Mouse (Mus musculus) heart, postnatal 4 days (tissue): ENCODE measurements around the gene Pclo. TPM values are rescaled to one million over a fixed set of nuclear protein-coding genes. Genes with fewer than 3 reads are reported as not detected.
"Not testable (repeated sequence)": the region's sequence is repeated elsewhere in the genome, so short reads cannot be mapped to it uniquely, and the experiment has no call there.

ENCODE experiments used
- DNase-seq: peaks from one replicate; pipeline ENCODE4 v3.0.0; 2021
- total RNA-seq, 2 experiments: library from RNA; stranded (reverse); gene quantifications; 2 replicates each; pipeline ENCODE4 v1.2.3; 2021

Gene Pclo
- total RNA-seq, 2 experiments from 2014 or later, result 0.29 to 0.47 TPM

DNA sequence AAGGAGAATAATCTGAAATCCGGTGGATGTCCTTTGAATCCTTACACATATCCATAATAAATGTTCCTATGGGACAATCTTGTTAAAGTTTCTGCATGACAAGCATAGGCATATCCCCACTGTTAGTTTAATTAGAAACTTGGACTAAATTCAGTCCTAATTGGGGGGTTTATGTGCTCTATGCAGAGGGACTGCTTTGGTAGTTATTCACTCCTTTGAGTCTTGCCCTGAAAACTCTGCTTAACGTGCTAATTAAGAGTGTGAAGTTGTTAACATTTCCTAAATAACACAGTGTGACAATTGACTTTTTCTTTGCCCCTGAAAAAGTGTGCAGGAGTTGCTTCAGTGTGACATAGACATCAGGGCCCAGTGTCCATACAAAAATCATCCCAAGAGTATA lies 177.3 kb downstream of the Pclo start:
- no peak for DNase-seq

DNA sequence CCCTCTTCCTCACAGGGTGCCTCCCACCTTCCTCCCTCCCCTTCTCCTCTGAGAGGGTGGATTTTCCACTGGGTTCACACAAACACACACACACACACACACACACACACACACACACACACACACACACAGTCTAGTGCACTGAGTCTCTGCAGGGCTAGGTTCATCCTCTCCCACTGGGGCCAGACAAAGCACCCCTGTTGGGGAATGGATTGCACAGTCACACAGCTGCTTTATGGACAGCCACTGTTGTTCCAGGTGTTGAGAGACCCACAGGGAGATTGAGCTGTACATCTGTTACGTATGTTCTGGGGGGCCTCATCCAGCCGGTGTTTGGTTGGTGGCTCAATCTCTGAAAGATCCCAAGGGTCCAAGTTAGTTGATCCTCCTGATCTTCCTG lies 182.0 kb downstream of the Pclo start:
- DNase-seq, result no peak

- DNase-seq, result no peak
These were observed 186.2 kb downstream of the Pclo start for GRCm38 (mm10) chr5:14700900-14701299.

- DNase-seq, result no peak
These were observed 190.7 kb downstream of the Pclo start for GRCm38 (mm10) chr5:14705423-14705822.

- no peak for DNase-seq
These were observed 192.6 kb downstream of the Pclo start for GRCm38 (mm10) chr5:14707311-14707710.

- DNase-seq, result no peak
These were observed 208.9 kb downstream of the Pclo start for GRCm38 (mm10) chr5:14723576-14723975.

- no peak for DNase-seq
These were observed 214.0 kb downstream of the Pclo start for GRCm38 (mm10) chr5:14728676-14729253.

DNA sequence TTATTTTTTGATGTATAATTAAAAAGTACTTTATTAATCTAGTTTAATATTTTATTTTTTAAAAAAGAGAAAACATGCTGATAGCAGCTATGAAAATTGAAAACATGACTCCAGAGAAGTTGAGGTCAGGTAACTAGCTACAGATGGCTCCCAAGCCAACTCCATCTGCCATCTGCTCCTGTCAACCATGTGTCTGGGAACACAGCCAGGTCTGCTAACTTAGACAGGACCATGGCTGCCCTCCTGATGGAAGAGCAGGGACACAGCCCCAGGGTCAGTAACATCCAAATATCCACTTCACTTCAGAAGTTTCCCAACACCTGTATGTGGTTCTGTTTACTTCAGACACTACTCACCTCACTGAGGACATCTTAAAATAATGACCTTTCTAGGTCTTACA lies 236.2 kb downstream of the Pclo start:
- DNase-seq, result no peak

DNA sequence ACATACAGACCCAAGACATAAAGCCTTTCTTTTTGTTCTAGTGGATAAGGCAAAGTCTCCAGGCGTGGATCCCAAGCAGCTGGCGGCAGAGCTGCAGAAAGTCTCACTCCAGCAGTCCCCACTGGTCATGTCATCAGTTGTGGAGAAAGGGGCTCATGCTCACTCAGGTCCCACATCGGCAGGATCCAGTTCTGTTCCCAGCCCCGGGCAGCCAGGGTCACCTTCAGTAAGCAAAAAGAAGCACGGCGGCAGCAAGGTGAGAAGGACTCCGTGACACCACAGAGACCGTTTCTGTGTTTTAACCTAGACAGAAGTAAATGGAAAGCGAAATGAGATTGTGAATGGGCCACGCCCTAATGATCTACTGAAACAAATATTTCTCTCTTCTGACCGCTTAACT lies 252.0 kb downstream of the Pclo start:
- no peak for DNase-seq

DNA sequence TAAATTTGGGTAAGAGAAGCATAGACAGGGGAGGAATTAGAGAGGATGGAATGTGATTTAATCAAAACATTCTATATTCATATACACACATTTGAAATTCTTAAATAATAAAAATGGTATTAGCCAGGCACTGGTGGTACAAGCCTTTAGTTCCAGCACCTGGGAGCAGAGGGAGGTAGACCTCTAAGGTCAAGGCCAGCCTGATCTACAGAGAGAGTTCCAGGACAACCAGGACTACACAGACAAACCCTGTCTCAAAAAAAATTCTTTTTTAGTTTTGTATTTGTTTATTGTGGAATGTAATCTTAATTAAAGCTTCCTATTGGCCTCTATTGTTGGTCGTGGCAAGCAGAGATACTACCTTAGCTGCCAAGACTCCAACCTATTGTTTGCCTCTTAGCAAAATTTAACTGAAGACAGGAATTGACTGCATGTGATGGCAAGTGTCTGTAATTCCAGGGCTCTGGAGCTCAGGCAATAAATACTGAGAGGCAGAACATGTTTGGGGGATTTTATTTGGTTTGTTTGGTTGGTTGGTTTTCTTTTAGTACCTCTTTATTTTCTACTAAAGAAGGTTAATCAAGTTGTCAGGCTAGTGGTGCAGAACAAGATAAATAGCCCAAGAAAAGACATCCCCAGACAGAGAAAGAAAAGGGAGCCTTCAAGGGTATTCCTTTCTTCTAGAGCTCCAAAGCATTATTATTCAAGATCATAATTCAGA lies 267.8 kb downstream of the Pclo start:
- no peak for DNase-seq

GRCm38 (mm10) chr5:14793891-14794290 lies 279.2 kb downstream of the Pclo start:
- DNase-seq, result no peak

GRCm38 (mm10) chr5:14807136-14807535 lies 292.4 kb downstream of the Pclo start:
- peak; percentile 47 for DNase-seq

- no peak for DNase-seq
These were observed 318.6 kb downstream of the Pclo start for GRCm38 (mm10) chr5:14833165-14833860.

GRCm38 (mm10) chr5:14834155-14834991 lies 319.7 kb downstream of the Pclo start:
- DNase-seq, result no peak

DNA sequence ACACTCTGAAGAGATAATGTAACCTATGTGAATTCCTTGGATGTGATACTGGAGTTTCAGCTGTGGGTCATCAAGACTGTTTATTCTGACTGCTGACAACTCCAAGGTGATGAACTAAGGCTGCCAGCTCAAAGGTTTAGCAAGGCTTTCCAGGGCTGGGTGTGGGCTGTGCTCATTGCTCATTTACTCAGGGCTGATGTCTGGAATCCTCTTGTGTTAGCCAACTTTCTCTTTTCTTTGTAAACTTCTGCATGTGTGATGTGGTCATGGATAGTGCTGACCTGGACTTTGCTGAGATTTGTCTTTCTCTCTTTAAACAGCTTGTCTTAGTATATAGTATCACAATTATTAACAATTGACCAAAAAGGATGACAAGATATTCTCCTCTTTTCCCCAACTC lies 338.9 kb downstream of the Pclo start:
- no peak for DNase-seq

GRCm38 (mm10) chr5:14885291-14885690 lies 370.6 kb downstream of the Pclo start:
- DNase-seq, result not testable (repeated sequence)

DNA sequence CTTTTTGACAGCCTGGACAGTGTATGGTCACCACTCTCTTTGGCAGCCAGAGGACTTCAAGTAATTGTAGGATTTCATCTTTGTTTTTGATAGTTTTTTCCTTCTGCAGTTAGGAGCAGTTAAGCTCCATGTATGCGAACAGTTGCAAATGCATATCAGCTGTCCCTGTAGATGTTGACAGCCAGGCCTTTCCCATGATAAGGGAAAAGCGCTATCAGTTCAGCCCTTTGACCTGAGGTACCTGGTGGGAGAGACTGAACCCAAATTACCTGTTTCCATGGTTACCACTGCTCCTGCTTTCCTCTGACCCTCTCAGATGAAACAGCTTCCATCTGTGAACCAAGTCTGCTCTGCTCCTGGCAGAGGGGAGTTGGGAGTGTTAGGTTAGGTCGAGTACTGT lies 377.5 kb downstream of the Pclo start:
- DNase-seq, result no peak

DNA sequence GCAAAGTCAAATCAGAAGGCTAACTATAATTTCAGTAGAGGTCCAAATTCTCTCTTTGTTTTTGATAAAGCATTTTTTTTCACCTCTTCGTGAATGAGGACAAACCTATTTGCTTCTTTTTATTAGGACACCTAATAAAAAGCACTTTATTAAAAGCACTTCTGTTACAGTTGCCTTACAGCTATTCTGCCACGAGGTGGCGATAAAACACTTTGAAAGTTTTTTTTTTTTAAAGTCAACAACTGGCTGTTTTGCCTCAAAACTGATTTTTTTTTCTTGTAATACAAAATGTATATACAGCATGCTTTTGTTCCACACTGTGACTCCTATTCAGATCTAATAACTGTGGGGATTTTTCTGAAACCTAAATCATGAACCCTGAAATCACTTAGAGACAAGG lies 388.8 kb downstream of the Pclo start:
- DNase-seq, result not testable (repeated sequence)
